Mouse (Mus musculus) ES-E14 (cell line): ENCODE measurements around the gene Ogfod2. TPM values are rescaled to one million over a fixed set of nuclear protein-coding genes. Genes with fewer than 3 reads are reported as not detected.

Experiments used
- DNase-seq: peaks from one replicate; pipeline ENCODE4 v3.0.0-alpha.2; 2013; ENCODE audit warnings: low read depth, low spot score
- H3K27ac ChIP-seq: 2 replicates; pipeline ENCODE4 v1.5.1; 2012; ENCODE audit warnings: low read depth, mild to moderate bottlenecking, low read length, moderate library complexity, mixed read lengths; ENCODE audit not compliant: poor library complexity, insufficient read depth, severe bottlenecking
- H3K36me3 ChIP-seq: 2 replicates; pipeline ENCODE4 v1.6.1; 2012; ENCODE audit warnings: mild to moderate bottlenecking, low read length, moderate library complexity, mixed read lengths; ENCODE audit not compliant: control insufficient read depth, poor library complexity, insufficient read depth, severe bottlenecking
- H3K4me1 ChIP-seq, 2 experiments: fragments of 150-350 bp in 1 of 2; sonication (generic) in 1 of 2; 2 replicates each; pipeline ENCODE4 v1.6.1; 2012; ENCODE audit warnings: low read length in 2 of 2, mild to moderate bottlenecking in 1 of 2, mixed read lengths in 1 of 2; ENCODE audit not compliant: control insufficient read depth in 2 of 2, insufficient read depth in 2 of 2, poor library complexity in 1 of 2
- H3K4me3 ChIP-seq, 2 experiments: fragments of 150-350 bp in 1 of 2; sonication (generic) in 1 of 2; 2 replicates each; pipeline ENCODE4 v1.5.1; 2012; ENCODE audit warnings: low read length in 2 of 2, low read depth in 1 of 2, mild to moderate bottlenecking in 1 of 2, mixed read lengths in 1 of 2; ENCODE audit not compliant: insufficient read depth in 1 of 2, poor library complexity in 1 of 2, severe bottlenecking in 1 of 2
- H3K9ac ChIP-seq: 2 replicates; pipeline ENCODE4 v1.6.1; 2012; ENCODE audit warnings: low read depth, mild to moderate bottlenecking, low read length, mixed read lengths; ENCODE audit not compliant: poor library complexity, insufficient read depth, severe bottlenecking
- H3K9me3 ChIP-seq: fragments of 150-350 bp; sonication (generic); 2 replicates; pipeline ENCODE4 v1.6.1; 2012; ENCODE audit warnings: low read depth, mild to moderate bottlenecking, low read length; ENCODE audit not compliant: control insufficient read depth, insufficient read depth
- CHD2 ChIP-seq: IDR thresholded peaks from 2 replicates; pipeline ENCODE4 v1.6.1; 2014; ENCODE audit warnings: mild to moderate bottlenecking, low read depth, low read length, inconsistent platforms
- HCFC1 ChIP-seq: IDR thresholded peaks from 2 replicates; pipeline ENCODE4 v1.6.1; 2012; ENCODE audit warnings: low read length, inconsistent platforms, borderline replicate concordance; ENCODE audit not compliant: insufficient read depth
- MAFK ChIP-seq: IDR thresholded peaks from 2 replicates; pipeline ENCODE4 v1.6.1; 2014; ENCODE audit warnings: mild to moderate bottlenecking, low read depth, low read length, inconsistent platforms; ENCODE audit not compliant: insufficient read depth
- ZC3H11A ChIP-seq: IDR thresholded peaks from 2 replicates; pipeline ENCODE4 v1.6.1; 2012; ENCODE audit warnings: low read depth, mild to moderate bottlenecking, inconsistent platforms, low read length, borderline replicate concordance
- ZNF384 ChIP-seq: IDR thresholded peaks from 2 replicates; pipeline ENCODE4 v1.6.1; 2012; ENCODE audit warnings: low read depth, low read length, inconsistent platforms
- in situ Hi-C, 2 experiments: fragments of 600-800 bp; cut with MboI; formaldehyde crosslinking; loops; one replicate each; pipeline ENCODE4 v1.15.1; 2025; ENCODE audit warnings: low sequenced_read_pairs in 2 of 2, inconsistent platforms in 1 of 2; ENCODE audit not compliant: unreplicated experiment in 2 of 2
- total RNA-seq: library from RNA; depleted of rRNA; stranded (reverse); fragments of 300-350 nt; gene quantifications from 2 replicates; pipeline ENCODE4 v1.2.3, GENCODE M21; 2012

Gene Ogfod2
- total RNA-seq, 1 experiment, result 7.8 TPM

- peaks cover 0 to 9% of the 10 kb centered on the region in 2 experiments; a peak in 2 of 4 replicates for H3K4me1 ChIP-seq
- no peaks in the 10 kb centered on the region for H3K9me3 ChIP-seq
- DNase-seq, result no peak
- no peak overlapping the region for H3K27ac ChIP-seq
- TF ChIP-seq CHD2, result no peak
- no peak for TF ChIP-seq HCFC1
- TF ChIP-seq MAFK, result no peak
- TF ChIP-seq ZC3H11A, result no peak
- TF ChIP-seq ZNF384, result no peak
- H3K4me3 ChIP-seq, result no peak overlapping the region
- H3K36me3 ChIP-seq, result no peaks in the 10 kb centered on the region
- H3K9ac ChIP-seq, result no peak overlapping the region
- in situ Hi-C loops, result no loop called here
Measured at GRCm38 (mm10) chr5:124093120-124093794, 18.8 kb upstream of the Ogfod2 start.

GRCm38 (mm10) chr5:124093852-124094604 is 18.1 kb upstream of the Ogfod2 start:
- H3K9me3 ChIP-seq, result no peaks in the 10 kb centered on the region
- H3K4me1 ChIP-seq, result peaks cover 0 to 9% of the 10 kb centered on the region in 2 experiments; a peak in 2 of 4 replicates
- no peak overlapping the region for H3K4me3 ChIP-seq
- H3K9ac ChIP-seq, result no peak overlapping the region
- TF ChIP-seq CHD2 (no peak), HCFC1 (no peak), ZNF384 (no peak), ZC3H11A (no peak), MAFK (no peak)
- H3K27ac ChIP-seq, result no peak overlapping the region
- no peaks in the 10 kb centered on the region for H3K36me3 ChIP-seq
- DNase-seq, result no peak
- in situ Hi-C loops, result no loop called here

GRCm38 (mm10) chr5:124095077-124095581 is 17.0 kb upstream of the Ogfod2 start:
- no peak overlapping the region for H3K27ac ChIP-seq
- H3K9ac ChIP-seq, result peak overlapping the region; percentile 28; the same call in 1 of the 2 replicates
- H3K4me3 ChIP-seq, result peak overlapping the region; percentile 60 to 76
- no peaks in the 10 kb centered on the region for H3K36me3 ChIP-seq
- no peaks in the 10 kb centered on the region for H3K9me3 ChIP-seq
- DNase-seq, result no peak
- peaks cover 0 to 7% of the 10 kb centered on the region in 2 experiments; a peak in 1 of 4 replicates for H3K4me1 ChIP-seq
- no peak for TF ChIP-seq ZC3H11A
- no peak for TF ChIP-seq CHD2
- TF ChIP-seq MAFK, result no peak
- no peak for TF ChIP-seq HCFC1
- TF ChIP-seq ZNF384, result no peak
- in situ Hi-C loops, result no loop called here

GRCm38 (mm10) chr5:124095596-124096232 is 16.4 kb upstream of the Ogfod2 start, which contains the start of gene Abcb9:
Gene Abcb9 (minus strand): TSS chr5:124095798.
- H3K36me3 ChIP-seq, result no peaks in the 10 kb centered on the region
- H3K27ac ChIP-seq, result no peak within 1 kb of the TSS
- in situ Hi-C loops, result no loop called here
- H3K9me3 ChIP-seq, result no peaks in the 10 kb centered on the region
- TF ChIP-seq ZNF384, result 0 out of 2 replicates have a peak, but pooled peaks have one; percentile 21
- TF ChIP-seq CHD2, result no peak
- TF ChIP-seq MAFK, result no peak
- H3K9ac ChIP-seq, result peak within 1 kb of the TSS; percentile 28; the same call in 1 of the 2 replicates
- peak; percentile 98 for DNase-seq
- peak within 1 kb of the TSS; percentile 60 to 76 for H3K4me3 ChIP-seq
- H3K4me1 ChIP-seq, result peaks cover 0 to 7% of the 10 kb centered on the region in 2 experiments; a peak in 1 of 4 replicates
